Mouse (Mus musculus) heart, adult 2 months (tissue): ENCODE measurements around the gene Esp38. TPM values are rescaled to one million over a fixed set of nuclear protein-coding genes. Genes with fewer than 3 reads are reported as not detected.
"Not testable (repeated sequence)": the region's sequence is repeated elsewhere in the genome, so short reads cannot be mapped to it uniquely, and the experiment has no call there.

ENCODE experiments used
- DNase-seq, 2 experiments: peaks; one replicate each; pipeline ENCODE4 v3.0.0; 2021
- H3K27ac ChIP-seq: fragments of 200-600 bp; 2 replicates; pipeline ENCODE4 v1.8.1; 2022
- H3K27me3 ChIP-seq: fragments of 200-500 bp; 2 replicates; pipeline ENCODE4 v1.6.1; 2012; ENCODE audit warnings: mild to moderate bottlenecking, low read length, inconsistent platforms, mixed read lengths; ENCODE audit not compliant: control insufficient read depth, insufficient read depth
- H3K36me3 ChIP-seq: fragments of 200-500 bp; 2 replicates; pipeline ENCODE4 v1.6.1; 2012; ENCODE audit warnings: low read length, inconsistent platforms; ENCODE audit not compliant: control insufficient read depth, insufficient read depth
- H3K4me1 ChIP-seq: fragments of 200-500 bp; 2 replicates; pipeline ENCODE4 v1.6.1; 2011; ENCODE audit warnings: low read length; ENCODE audit not compliant: control insufficient read depth, insufficient read depth
- H3K4me3 ChIP-seq: fragments of 200-600 bp; 2 replicates; pipeline ENCODE4 v1.8.1; 2022
- H3K79me2 ChIP-seq: fragments of 200-500 bp; replicated peaks from 2 replicates; pipeline ENCODE4 v1.6.1; 2012; ENCODE audit warnings: mild to moderate bottlenecking, inconsistent platforms, low read length, moderate library complexity, mixed read lengths; ENCODE audit not compliant: control insufficient read depth, insufficient read depth
- H3K9ac ChIP-seq: fragments of 200-500 bp; 2 replicates; pipeline ENCODE4 v1.6.1; 2012; ENCODE audit warnings: low read depth, mild to moderate bottlenecking, control low read depth, inconsistent platforms, low read length, mixed read lengths
- CTCF ChIP-seq: fragments of 200-600 bp; IDR thresholded peaks from 2 replicates; pipeline ENCODE4 v1.8.1; 2022; ENCODE audit warnings: antibody characterized with exemption, mild to moderate bottlenecking, moderate library complexity
- EP300 ChIP-seq: fragments of 200-500 bp; IDR thresholded peaks from 2 replicates; pipeline ENCODE4 v1.6.1; 2011; ENCODE audit warnings: low read depth, low read length, control low read depth; ENCODE audit not compliant: insufficient read depth
- POLR2A ChIP-seq: fragments of 200-500 bp; IDR thresholded peaks from 2 replicates; pipeline ENCODE4 v1.6.1; 2011; ENCODE audit warnings: mild to moderate bottlenecking, low read depth, low read length, control low read depth; ENCODE audit not compliant: insufficient read depth
- WGBS: fragments of 180-500 bp; shearing (Covaris S2); methylation state at CpG from one replicate; pipeline ENCODE4 v1.1.7; 2018; 5-methylcytosine and 5-hydroxymethylcytosine counted together
- intact Hi-C: fragments of 180-260 bp; cut with DNase I; formaldehyde crosslinking; loops from one replicate; pipeline ENCODE4 v1.15.1; 2025
- long read RNA-seq: library from polyadenylated mRNA; stranded (forward); transcript quantifications from one replicate; pipeline ENCODE4 v2.0.0, GENCODE M21; 2021
- polyA plus RNA-seq: library from polyadenylated mRNA; depleted of rRNA; stranded (reverse); fragments of >200 nt; gene quantifications from 2 replicates; pipeline ENCODE4 v1.2.3, GENCODE M21; 2012; rRNA removed
- total RNA-seq, 2 experiments: library from RNA; stranded (reverse); gene quantifications; 2 replicates each; pipeline ENCODE4 v1.2.3; 2021

Esp38 gene
- total RNA-seq (not detected), polyA plus RNA-seq (not detected in 2 replicates)
- long read RNA-seq = 0 reads

- Histone ChIP-seq H3K27ac (no peak within 1 kb of the TSS), H3K36me3 (no peaks in the 10 kb centered on the region), H3K79me2 (no peaks in the 10 kb centered on the region), H3K4me1 (no peaks in the 10 kb centered on the region), H3K4me3 (no peak within 1 kb of the TSS), H3K9ac (no peak within 1 kb of the TSS), H3K27me3 (no peaks in the 10 kb centered on the region)
- TF ChIP-seq POLR2A = no peak
- TF ChIP-seq CTCF = no peak
- no peak for TF ChIP-seq EP300
- DNase-seq = no peak
- intact Hi-C loops = no loop called here
- WGBS = 58% methylated on average over 3 of the region's 3 CpGs
Observed at GRCm38 (mm10) chr17:39950220-39950619, at the start of gene Esp38. Esp38 (plus strand) TSS chr17:39950520.

- H3K27me3 ChIP-seq, H3K4me1 ChIP-seq, H3K9ac ChIP-seq, H3K27ac ChIP-seq, intact Hi-C loops, H3K79me2 ChIP-seq, H3K36me3 ChIP-seq, DNase-seq, H3K4me3 ChIP-seq: not testable (repeated sequence)
- WGBS = 46% methylated on average over 8 of the region's 8 CpGs
Observed at GRCm38 (mm10) chr17:39902928-39903545, 47.3 kb upstream of the Esp38 start.

Other genes starting within 250 kb of the Esp38 start
- gene AC192777.2, start 144.9 kb downstream of the Esp38 start, total RNA-seq = not detected
- gene AC192777.2, start 144.9 kb downstream of the Esp38 start, polyA plus RNA-seq = not detected in 2 replicates